Mouse (Mus musculus) mammary gland, adult 2 months (tissue): ENCODE data around the gene Wdr45b. TPM values are rescaled to one million over a fixed set of nuclear protein-coding genes. Genes with fewer than 3 reads are reported as not detected.

Experiments
- polyA plus RNA-seq: library from polyadenylated mRNA; depleted of rRNA; stranded (reverse); fragments of >200 nt; gene quantifications from 2 replicates; pipeline ENCODE4 v1.2.3, GENCODE M21; 2012; ENCODE audit warnings: low replicate concordance; rRNA removed

Gene Wdr45b
- 35.4 and 57.3 TPM in 2 replicates for polyA plus RNA-seq

DNA sequence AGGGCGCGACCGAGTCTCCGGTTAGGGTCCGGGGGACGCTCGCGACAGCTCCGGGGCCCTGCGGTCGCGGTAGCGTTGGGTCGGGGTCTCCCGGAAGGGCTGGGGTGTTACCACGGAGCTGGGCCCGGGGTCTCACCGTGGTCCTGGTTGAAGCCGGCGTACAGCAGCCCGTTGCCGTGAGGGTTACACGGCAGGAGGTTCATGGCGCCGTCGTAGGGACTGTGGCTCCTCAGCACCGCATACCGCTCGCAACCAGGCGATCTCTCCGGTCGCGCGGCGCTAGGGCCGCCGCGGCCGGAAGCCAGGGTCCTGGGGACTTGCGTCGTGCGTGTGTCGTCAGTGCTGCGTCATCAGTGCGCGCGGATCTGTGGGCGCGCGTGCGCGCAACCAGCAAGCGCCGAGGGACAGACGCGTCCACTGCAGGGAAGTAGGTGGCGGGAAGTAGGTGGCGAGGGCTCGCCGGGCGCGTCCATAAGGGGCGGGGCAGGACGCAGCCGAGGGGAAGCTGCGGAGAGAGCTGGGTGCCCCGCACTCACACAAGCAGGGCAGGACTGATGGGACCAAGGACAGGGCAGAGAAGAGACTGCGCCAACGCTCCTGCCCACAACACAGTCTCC lies at the start of gene Wdr45b:
Wdr45b (minus strand) TSS at position 355 of the 617 bp plus-strand sequence.

DNA sequence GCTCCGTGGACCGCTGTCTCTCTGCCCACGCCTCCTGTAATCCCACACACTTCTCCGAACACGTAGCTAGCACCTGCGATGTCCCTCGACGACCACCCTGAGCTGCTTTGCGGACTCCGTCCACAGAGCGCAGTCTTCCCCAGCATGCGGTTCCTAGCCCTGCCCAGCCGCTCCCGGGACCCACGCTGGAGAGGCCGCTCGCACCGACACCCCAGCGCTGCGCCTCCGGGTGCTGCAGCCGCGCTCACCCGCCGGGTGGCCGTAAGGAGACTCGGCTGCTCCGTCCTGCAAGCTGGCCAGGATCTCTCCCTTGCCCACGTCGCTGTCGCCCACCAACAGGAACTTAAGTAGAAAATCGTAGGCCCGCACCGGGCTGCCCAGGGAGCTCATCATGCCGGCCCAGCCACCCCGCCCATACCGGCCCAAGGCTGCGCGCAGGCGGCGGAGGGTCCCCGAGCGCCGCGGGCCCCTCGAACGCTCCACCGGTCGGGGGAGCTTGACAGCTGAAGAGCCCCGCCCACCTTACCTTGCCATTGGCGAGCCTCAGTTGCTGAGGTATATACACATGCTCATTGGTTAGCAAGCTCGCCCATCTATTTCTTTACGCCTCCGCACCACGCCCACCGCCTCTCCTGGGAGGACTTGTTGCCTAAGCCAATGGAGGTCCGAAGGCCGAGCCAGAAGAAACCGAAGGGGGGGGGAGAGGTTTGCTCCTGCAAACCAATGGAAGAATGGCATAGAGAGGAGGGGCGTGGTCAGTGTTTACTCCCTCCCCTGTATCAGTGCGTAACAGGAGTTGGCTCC lies 33.7 kb upstream of the Wdr45b start, which contains the start of gene Rab40b:
Rab40b (minus strand) TSS at position 502 of the 804 bp plus-strand sequence.

Other genes with a start within 250 kb of the Wdr45b start
- gene Tex19.2, start 235.8 kb downstream of the Wdr45b start, polyA plus RNA-seq: not detected in 2 replicates
- not detected in 2 replicates for gene Tex19.1, start 208.3 kb downstream of the Wdr45b start, polyA plus RNA-seq
- 0.17 and 0.86 TPM in 2 replicates for gene Uts2r, start 194.2 kb downstream of the Wdr45b start, polyA plus RNA-seq
- 15.2 and 16.8 TPM in 2 replicates for gene Hexdc, start 150.0 kb downstream of the Wdr45b start, polyA plus RNA-seq
- 12.0 and 12.4 TPM in 2 replicates for gene Ogfod3, start 149.7 kb downstream of the Wdr45b start, polyA plus RNA-seq
- gene Cybc1, start 125.1 kb downstream of the Wdr45b start, polyA plus RNA-seq: 43.0 and 49.2 TPM in 2 replicates
- gene Narf, start 117.2 kb downstream of the Wdr45b start, polyA plus RNA-seq: 22.2 and 52.7 TPM in 2 replicates
- 36.0 and 45.2 TPM in 2 replicates for gene Foxk2, start 94.5 kb downstream of the Wdr45b start, polyA plus RNA-seq
- gene Rab40b, start 33.8 kb upstream of the Wdr45b start, polyA plus RNA-seq: 7.6 and 9.8 TPM in 2 replicates
- 6.2 and 14.6 TPM in 2 replicates for gene Fn3krp, start 67.0 kb upstream of the Wdr45b start, polyA plus RNA-seq
- gene Fn3k, start 80.5 kb upstream of the Wdr45b start, polyA plus RNA-seq: 6.3 and 8.6 TPM in 2 replicates
- 49.3 and 101 TPM in 2 replicates for gene Tbcd, start 97.5 kb upstream of the Wdr45b start, polyA plus RNA-seq
- 1.6 and 3.3 TPM in 2 replicates for gene Zfp750, start 164.9 kb upstream of the Wdr45b start, polyA plus RNA-seq